Comparison of ENCODE assay signal across 19 mouse cellular contexts in genomic region chr7:117103035-117103434, GRCm38 (mm10).
A peak's percentile ranks its signal among the peaks of the same experiment; 100 is the strongest.
DNase-seq lines count a peak whose midpoint lies in the region; ATAC-seq lines count a peak whose summit lies in the region.
"Had no signal": no experiment of that assay in that cellular context is flagged by ENCODE, and none has a peak within 500 bp of the region (broad histone marks: within the 10 kb centered on the region; RNA-seq: fewer than 3 reads in every experiment).

No protein-coding gene starts in this region.

- 27% methylated on average over 5 of the region's 5 CpGs for WGBS in kidney, embryonic 14.5 days
- 40% methylated on average over 5 of the region's 5 CpGs for WGBS in kidney, embryonic 15.5 days

- H3K36me3 ChIP-seq in kidney, embryonic 14.5 days (ENCODE audit: control insufficient read depth, insufficient read depth, low read length), result no peaks in the 10 kb centered on the region
- no peaks in the 10 kb centered on the region for H3K36me3 ChIP-seq in kidney, embryonic 15.5 days
- H3K36me3 ChIP-seq: G1E had no signal

- H3K4me2 ChIP-seq in kidney, embryonic 14.5 days (replicated peaks; ENCODE audit: low read depth, low read length), result no peak overlapping the region
- no peak overlapping the region for H3K4me2 ChIP-seq in kidney, embryonic 15.5 days

- DNase-seq in kidney, postnatal 10 days, result no peak
- no peak for DNase-seq in kidney, adult 9 months
- DNase-seq: adrenal gland, adult 2 months; adrenal gland, adult 8-10 months; adrenal gland, postnatal 10 days; adrenal gland, postnatal 14 days; adrenal gland, postnatal 25 days; adrenal gland, postnatal 36 days; B cell, adult 2 months; cerebellum, adult 11 months; cerebellum, adult 11-12 months; cerebellum, adult 18-20 months had no signal

- H3K9ac ChIP-seq in kidney, embryonic 14.5 days (ENCODE audit: low read depth, low read length), result no peak overlapping the region
- no peak overlapping the region for H3K9ac ChIP-seq in kidney, embryonic 15.5 days

- no peaks in the 10 kb centered on the region for H3K4me1 ChIP-seq in kidney, embryonic 14.5 days (ENCODE audit: control insufficient read depth, insufficient read depth, low read length)
- H3K4me1 ChIP-seq in kidney, embryonic 15.5 days, result peaks cover 2% of the 10 kb centered on the region; the same call in 1 of the 2 replicates

- H3K27ac ChIP-seq in kidney, embryonic 14.5 days (ENCODE audit: low read depth, low read length), result no peak overlapping the region
- H3K27ac ChIP-seq in kidney, embryonic 15.5 days, result no peak overlapping the region

- no peak overlapping the region for H3K4me3 ChIP-seq in kidney, embryonic 14.5 days (ENCODE audit: low read length)
- H3K4me3 ChIP-seq in kidney, embryonic 15.5 days (replicated peaks), result no peak overlapping the region

- H3K9me3 ChIP-seq in kidney, embryonic 14.5 days (ENCODE audit: control insufficient read depth, low read length), result no peaks in the 10 kb centered on the region
- H3K9me3 ChIP-seq in kidney, embryonic 15.5 days (replicated peaks), result no peaks in the 10 kb centered on the region

- H3K27me3 ChIP-seq in kidney, embryonic 14.5 days (ENCODE audit: control insufficient read depth, insufficient read depth, low read length), result no peaks in the 10 kb centered on the region
- no peaks in the 10 kb centered on the region for H3K27me3 ChIP-seq in kidney, embryonic 15.5 days
- H3K27me3 ChIP-seq: CH12.LX, Patski had no signal

- peak; percentile 55; the same call in 1 of the 2 replicates for ATAC-seq in kidney, embryonic 14.5 days (ENCODE audit: low FRiP score, low TSS enrichment)
- ATAC-seq in kidney, embryonic 15.5 days (replicated peaks; ENCODE audit: low FRiP score), result peak; percentile 60; the same call in 1 of the 2 replicates
- ATAC-seq: activated CD4-positive, CD25-positive, alpha-beta regulatory T cell, adult 4 months; CD4-positive, CD25-positive, alpha-beta regulatory T cell, adult 4 months; Patski had no signal
